Mouse (Mus musculus): ENCODE measurements around the gene Pnma1.

DNA sequence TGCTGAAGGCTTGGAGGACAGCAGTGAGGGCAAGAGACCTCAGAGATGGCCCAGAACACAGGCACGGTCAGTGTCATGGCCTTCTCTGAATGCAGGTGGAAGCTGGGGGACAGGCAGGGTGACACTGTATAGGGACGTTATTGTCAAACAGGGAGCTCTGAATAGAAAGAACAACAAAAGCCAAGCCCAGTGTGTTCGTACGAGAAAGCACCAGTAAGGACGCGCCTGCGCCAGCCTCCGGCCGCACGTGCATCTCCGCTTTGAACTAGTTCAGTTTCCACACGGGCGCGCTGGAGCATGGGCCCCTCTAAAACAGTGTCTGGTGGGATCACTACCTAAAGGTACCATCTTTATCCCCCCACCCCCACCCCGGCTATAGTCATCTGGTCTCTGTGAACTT is 1.7 kb upstream of the Pnma1 start:
- TF ChIP-seq GATA1 (IDR thresholded peaks at IDR 0.05; ENCODE audit: borderline replicate concordance, low read length) (no peak), FLI1 (IDR thresholded peaks at IDR 0.05; ENCODE audit: low read length) (no peak)

Measured in megakaryocyte, embryonic 14.5 days (primary cell).